Mouse (Mus musculus) natural killer cell, adult 2 months (primary cell): ENCODE data around the gene Prss35.

ENCODE experiments used
- DNase-seq, 2 experiments: peaks; one replicate each; pipeline ENCODE4 v3.0.0; 2022; ENCODE audit warnings: low spot score in 2 of 2

Gene Prss35

GRCm38 (mm10) chr9:86742959-86743911, at the start of gene Prss35:
Gene Prss35 (plus strand): TSS chr9:86743649.
- DNase-seq: no peak

GRCm38 (mm10) chr9:86693935-86694334, 49.5 kb upstream of the Prss35 start:
- DNase-seq: no peak

GRCm38 (mm10) chr9:86694644-86695043, 48.8 kb upstream of the Prss35 start:
- no peak for DNase-seq

GRCm38 (mm10) chr9:86695199-86695817, 48.1 kb upstream of the Prss35 start:
- DNase-seq: no peak

- no peak for DNase-seq
These were observed 47.6 kb upstream of the Prss35 start, which contains the start of gene Me1 for GRCm38 (mm10) chr9:86695818-86696261. Gene Me1 (minus strand): TSS chr9:86695953.

GRCm38 (mm10) chr9:86701264-86701663, 42.2 kb upstream of the Prss35 start:
- DNase-seq: no peak

- DNase-seq: no peak
These were observed 41.6 kb upstream of the Prss35 start for GRCm38 (mm10) chr9:86701844-86702243.

GRCm38 (mm10) chr9:86707431-86707830, 36.0 kb upstream of the Prss35 start:
- DNase-seq: no peak

GRCm38 (mm10) chr9:86708921-86709320, 34.5 kb upstream of the Prss35 start:
- DNase-seq: no peak

- no peak for DNase-seq
These were observed 33.3 kb upstream of the Prss35 start for GRCm38 (mm10) chr9:86710091-86710634.

GRCm38 (mm10) chr9:86712648-86713047, 30.8 kb upstream of the Prss35 start:
- no peak for DNase-seq

GRCm38 (mm10) chr9:86714089-86714488, 29.4 kb upstream of the Prss35 start:
- DNase-seq: no peak

- DNase-seq: no peak
These were observed 26.9 kb upstream of the Prss35 start for GRCm38 (mm10) chr9:86716540-86716939.

- no peak for DNase-seq
These were observed 26.3 kb upstream of the Prss35 start for GRCm38 (mm10) chr9:86717119-86717518.

- no peak for DNase-seq
These were observed 23.2 kb upstream of the Prss35 start for GRCm38 (mm10) chr9:86720227-86720626.

- DNase-seq: no peak
These were observed 22.7 kb upstream of the Prss35 start for GRCm38 (mm10) chr9:86720794-86721193.

- DNase-seq: no peak
These were observed 18.4 kb upstream of the Prss35 start for GRCm38 (mm10) chr9:86725066-86725465.

GRCm38 (mm10) chr9:86725604-86726380, 17.7 kb upstream of the Prss35 start:
- no peak for DNase-seq

GRCm38 (mm10) chr9:86726381-86726720, 17.1 kb upstream of the Prss35 start:
- no peak for DNase-seq

- DNase-seq: no peak
These were observed 15.1 kb upstream of the Prss35 start for GRCm38 (mm10) chr9:86728214-86728814.

GRCm38 (mm10) chr9:86729084-86729483, 14.4 kb upstream of the Prss35 start:
- DNase-seq: no peak
